Mouse (Mus musculus): Measurements from ENCODE around the gene Ceacam1. TPM values are rescaled to one million over a fixed set of nuclear protein-coding genes. Genes with fewer than 3 reads are reported as not detected.

Gene Ceacam1
- 4.8 TPM for total RNA-seq (2023)

GRCm38 (mm10) chr7:25477091-25477751 lies at the start of gene Ceacam1:
TSS of gene Ceacam1 (minus strand) at chr7:25477603.

GRCm38 (mm10) chr7:25412833-25413441 lies 64.5 kb downstream of the Ceacam1 start, which contains the start of gene Cxcl17:
TSS of gene Cxcl17 (minus strand) at chr7:25412886.

Other genes with a start within 250 kb of the Ceacam1 start
- 90.8 TPM for gene Gsk3a, start 239.8 kb downstream of the Ceacam1 start, total RNA-seq (2023)
- gene Erf, start 226.8 kb downstream of the Ceacam1 start, total RNA-seq (2023) = 38.9 TPM
- 342 TPM for gene Cic, start 209.9 kb downstream of the Ceacam1 start, total RNA-seq (2023)
- 15.0 TPM for gene Pafah1b3, start 179.6 kb downstream of the Ceacam1 start, total RNA-seq (2023)
- not detected for gene Prr19, start 176.2 kb downstream of the Ceacam1 start, total RNA-seq (2023)
- not detected for gene Tmem145, start 171.5 kb downstream of the Ceacam1 start, total RNA-seq (2023)
- 0.89 TPM for gene Megf8, start 160.4 kb downstream of the Ceacam1 start, total RNA-seq (2023)
- gene Cnfn, start 107.9 kb downstream of the Ceacam1 start, total RNA-seq (2023) = not detected
- 13.0 TPM for gene Lipe, start 78.9 kb downstream of the Ceacam1 start, total RNA-seq (2023)
- not detected for gene Cxcl17, start 64.7 kb downstream of the Ceacam1 start, total RNA-seq (2023)
- 0.67 TPM for gene Ceacam2, start 62.3 kb upstream of the Ceacam1 start, total RNA-seq (2023)
- gene Erich4, start 138.3 kb upstream of the Ceacam1 start, total RNA-seq (2023) = not detected
- gene Dmac2, start 141.8 kb upstream of the Ceacam1 start, total RNA-seq (2023) = 72.9 TPM
- 2.9 TPM for gene B3gnt8, start 149.1 kb upstream of the Ceacam1 start, total RNA-seq (2023)
- gene Bckdha, start 181.4 kb upstream of the Ceacam1 start, total RNA-seq (2023) = 25.8 TPM
- 51.6 TPM for gene Exosc5, start 181.6 kb upstream of the Ceacam1 start, total RNA-seq (2023)
- not detected for gene Tmem91, start 197.6 kb upstream of the Ceacam1 start, total RNA-seq (2023)
- 22.8 TPM for gene B9d2, start 203.2 kb upstream of the Ceacam1 start, total RNA-seq (2023)
- gene Tgfb1, start 209.4 kb upstream of the Ceacam1 start, total RNA-seq (2023) = 123 TPM
- gene Ccdc97, start 241.5 kb upstream of the Ceacam1 start, total RNA-seq (2023) = 87.8 TPM